Mouse (Mus musculus): ENCODE measurements at regions not wholly inside any gene's neighbourhood (a gene's known extent, or its start where the extent isn't known, plus 50 kb on each side); places are given as distances from the start of the nearest gene placed in this dataset.

- no peak for TF ChIP-seq ZC3H11A (IDR thresholded peaks at IDR 0.05; ENCODE audit: low read depth, low read length)
- TF ChIP-seq CTCF (IDR thresholded peaks at IDR 0.05 in 2 of 3, conservative IDR thresholded peaks at IDR 0.05 in 1 of 3; ENCODE audit: control insufficient read depth in 1 of 3, insufficient read depth in 1 of 3, low read depth in 2 of 3, low read length in 3 of 3, poor library complexity in 1 of 3, severe bottlenecking in 1 of 3) = no peak
Measured at GRCm38 (mm10) chr5:75378655-75379054, 196.1 kb upstream of the Kit start.

Data from MEL (cell line).